Mouse (Mus musculus) neural tube, embryonic 10.5 days (tissue): ENCODE data around the gene Slc5a5.

Source experiments
- DNase-seq: peaks from one replicate; pipeline ENCODE4 v3.0.0-alpha.2; 2017; ENCODE audit warnings: low spot score; ENCODE audit errors: extremely low spot score

Slc5a5 gene

GRCm38 (mm10) chr8:70892022-70892895 is at the start of gene Slc5a5:
Slc5a5 (minus strand) TSS chr8:70892757.
- peak; percentile 59 for DNase-seq

DNA sequence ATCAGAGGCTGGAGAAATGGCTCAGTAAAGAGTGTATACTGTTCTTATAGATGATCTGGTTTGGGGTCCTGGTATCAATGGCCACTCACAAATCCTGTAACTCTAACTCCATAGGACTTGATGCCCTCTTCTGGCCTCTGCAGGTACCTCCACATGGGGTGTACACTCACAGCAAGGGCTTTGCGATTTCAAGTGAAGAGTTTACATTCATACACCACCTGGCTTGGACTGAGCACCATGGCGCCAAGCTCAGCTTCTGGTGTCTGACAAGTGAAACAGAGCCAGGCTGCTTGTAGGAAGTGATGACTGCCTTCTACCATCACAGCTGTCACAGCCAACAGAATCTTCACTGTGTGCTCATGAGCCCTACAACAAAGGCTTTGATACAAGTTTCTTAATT is 48.9 kb upstream of the Slc5a5 start:
- DNase-seq = no peak

DNA sequence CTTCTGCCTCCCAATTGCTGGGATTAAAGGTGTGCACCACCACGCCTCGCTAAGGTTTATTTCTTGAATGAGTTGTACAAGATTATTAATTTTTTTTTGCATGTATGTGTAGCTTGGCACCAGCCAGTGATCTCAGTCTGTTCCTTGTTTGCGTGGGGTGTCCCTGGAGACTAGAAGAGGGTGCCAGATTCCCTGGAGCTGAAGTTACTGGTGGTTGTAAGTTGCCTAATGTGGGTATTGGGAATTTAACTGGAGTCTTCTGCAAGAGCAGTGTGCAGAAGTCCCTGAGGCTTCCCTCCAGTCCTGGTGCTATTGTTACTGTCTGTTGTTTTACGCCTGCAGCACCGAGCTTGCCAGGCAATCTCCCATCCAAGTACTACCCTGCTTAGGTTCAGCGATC is 44.6 kb upstream of the Slc5a5 start:
- DNase-seq = no peak

- DNase-seq = no peak
These were observed 42.2 kb upstream of the Slc5a5 start for GRCm38 (mm10) chr8:70934786-70935185.

DNA sequence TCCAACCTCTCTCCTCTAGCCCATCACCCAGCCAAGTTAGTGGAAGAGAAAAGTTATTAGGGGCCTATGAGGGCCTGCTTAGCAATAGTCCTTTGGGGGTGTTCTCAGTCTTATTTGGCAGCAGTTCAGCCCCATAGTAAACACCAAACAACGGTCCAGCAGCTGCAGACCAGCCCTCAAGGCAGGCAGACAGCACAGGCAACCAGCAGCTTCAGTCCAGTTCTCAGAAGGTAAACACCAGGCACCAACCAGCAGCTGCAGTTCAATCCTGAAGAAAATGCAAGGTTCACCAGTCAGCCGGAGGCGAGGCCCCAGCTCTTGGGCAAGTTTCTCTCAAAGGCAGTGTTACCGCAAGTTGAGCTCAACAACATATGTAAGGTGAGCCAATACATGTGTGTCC is 40.5 kb upstream of the Slc5a5 start:
- no peak for DNase-seq

DNA sequence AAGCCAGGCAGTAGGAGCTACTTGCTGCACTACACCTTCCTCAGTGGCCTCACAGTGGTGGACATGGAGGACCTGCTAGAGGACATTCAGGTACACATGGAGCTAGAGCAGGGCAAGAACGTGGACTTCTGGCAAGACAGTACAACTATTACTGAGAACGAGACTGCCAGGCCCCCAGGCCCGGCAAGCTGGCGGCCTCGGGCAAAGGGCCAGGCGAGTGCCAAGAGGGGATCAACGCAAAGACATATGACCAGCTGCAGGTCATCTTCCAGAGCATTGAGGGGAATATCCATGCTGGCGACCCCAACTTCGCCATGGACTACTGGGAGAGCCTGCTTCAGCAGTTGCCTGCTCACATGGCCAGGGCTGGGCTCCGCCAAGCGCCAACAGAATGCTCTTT is 39.2 kb upstream of the Slc5a5 start:
- no peak for DNase-seq

DNA sequence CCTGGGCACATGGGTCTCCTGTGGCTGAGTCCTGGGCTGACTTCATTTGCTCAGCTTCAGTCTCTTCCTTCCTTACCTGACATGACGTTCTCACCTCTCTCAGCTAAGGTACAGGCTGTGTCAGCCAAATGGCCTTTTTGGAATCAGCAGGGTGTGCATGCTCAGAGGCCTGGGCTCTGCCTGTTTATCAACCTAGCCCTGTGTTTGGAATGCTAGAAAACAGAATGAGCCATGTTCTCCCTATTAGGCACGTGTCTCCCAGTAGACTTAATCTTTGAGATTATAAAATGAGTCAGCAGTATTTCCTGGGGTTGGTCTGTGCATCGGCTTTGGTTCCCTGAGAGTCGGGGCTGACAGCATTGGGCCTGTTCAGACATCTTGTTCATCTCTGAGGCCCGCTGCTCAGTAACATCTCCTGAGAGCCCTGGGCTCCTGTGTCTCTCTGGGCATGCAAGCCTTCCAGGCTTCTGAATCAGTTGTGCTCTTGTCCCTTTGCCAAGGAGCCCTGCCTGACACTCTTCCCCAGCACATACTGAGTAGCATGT is 36.3 kb upstream of the Slc5a5 start:
- DNase-seq = no peak

- no peak for DNase-seq
These were observed 35.5 kb upstream of the Slc5a5 start for GRCm38 (mm10) chr8:70928096-70928495.

- no peak for DNase-seq
These were observed 33.8 kb upstream of the Slc5a5 start for GRCm38 (mm10) chr8:70926396-70926795.

DNA sequence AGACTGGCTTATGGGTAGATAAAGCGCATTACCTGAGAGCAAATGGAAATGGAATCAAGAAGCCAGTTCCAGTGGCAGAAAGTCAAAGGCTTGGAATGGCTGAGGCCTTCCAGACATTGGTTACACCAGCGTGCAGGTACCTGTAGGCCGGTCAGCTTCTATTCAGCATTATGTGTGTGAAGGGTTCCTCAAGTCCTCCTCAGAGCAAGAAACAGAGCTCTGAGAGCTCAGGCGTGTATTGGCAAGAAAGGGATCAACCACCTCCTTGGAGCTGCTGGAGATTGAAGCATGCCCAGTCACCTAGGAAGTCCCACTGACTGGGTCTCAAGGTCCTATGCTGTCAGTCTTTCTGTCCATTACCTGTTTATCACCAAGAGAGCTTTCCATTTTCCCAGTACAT is 33.2 kb upstream of the Slc5a5 start:
- DNase-seq = no peak

DNA sequence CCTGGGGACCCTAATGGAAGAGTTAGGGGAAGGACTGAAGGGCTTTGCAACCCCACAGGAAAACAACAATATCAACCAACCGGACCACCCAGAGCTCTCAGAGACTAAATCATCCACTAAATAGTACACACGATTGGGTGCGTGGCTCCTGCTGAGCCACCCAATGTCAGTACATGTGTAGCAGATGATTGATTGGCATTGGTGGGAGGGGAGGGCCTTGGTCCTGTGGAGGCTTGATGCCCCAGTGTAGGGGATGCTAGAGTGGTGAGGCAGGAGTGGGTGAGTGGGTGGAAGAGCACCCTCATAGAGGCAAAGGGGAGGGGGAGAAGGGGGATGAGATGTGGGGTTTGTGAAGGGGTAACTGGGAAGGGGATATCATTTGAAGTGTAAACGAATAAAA is 31.6 kb upstream of the Slc5a5 start:
- no peak for DNase-seq

DNA sequence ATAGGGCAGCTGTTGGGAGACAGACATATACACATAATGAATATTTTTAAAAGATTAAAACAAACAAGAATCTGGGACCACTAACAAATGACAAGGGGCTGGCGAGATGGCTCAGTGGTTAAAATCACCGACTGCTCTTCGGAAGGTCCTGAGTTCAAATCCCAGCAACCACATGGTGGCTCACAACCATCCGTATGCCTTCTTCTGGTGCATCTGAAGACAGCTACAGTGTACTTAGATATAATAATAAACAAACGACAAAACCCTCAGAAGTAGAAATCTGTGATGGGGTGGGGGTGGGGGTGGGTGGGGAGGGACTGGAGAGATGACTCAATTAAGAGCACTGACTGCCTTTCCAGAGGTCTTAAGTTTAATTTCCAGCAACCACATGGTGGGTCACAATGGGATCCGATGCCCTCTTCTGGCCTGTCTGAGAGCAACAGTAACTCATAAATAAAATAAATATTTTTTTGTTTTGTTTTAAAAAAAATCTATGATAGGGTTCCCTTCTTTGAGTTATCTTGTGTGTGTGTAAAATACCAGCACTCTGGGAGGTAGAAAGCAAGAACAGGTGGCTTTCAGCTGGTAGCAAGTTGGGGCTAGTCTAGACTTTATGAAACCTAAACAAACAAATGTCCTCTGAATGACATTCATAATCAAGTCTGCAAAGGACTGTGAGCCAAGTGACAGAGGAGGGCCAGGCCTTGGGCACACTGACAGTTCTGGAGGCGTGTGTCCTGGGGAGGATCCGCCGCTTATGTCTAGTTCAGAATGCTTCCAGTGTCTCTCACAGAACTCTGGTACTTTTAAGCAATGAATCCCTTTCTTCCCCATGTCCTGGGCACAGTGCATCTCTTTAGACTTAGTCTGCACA is 27.7 kb upstream of the Slc5a5 start:
- no peak for DNase-seq

DNA sequence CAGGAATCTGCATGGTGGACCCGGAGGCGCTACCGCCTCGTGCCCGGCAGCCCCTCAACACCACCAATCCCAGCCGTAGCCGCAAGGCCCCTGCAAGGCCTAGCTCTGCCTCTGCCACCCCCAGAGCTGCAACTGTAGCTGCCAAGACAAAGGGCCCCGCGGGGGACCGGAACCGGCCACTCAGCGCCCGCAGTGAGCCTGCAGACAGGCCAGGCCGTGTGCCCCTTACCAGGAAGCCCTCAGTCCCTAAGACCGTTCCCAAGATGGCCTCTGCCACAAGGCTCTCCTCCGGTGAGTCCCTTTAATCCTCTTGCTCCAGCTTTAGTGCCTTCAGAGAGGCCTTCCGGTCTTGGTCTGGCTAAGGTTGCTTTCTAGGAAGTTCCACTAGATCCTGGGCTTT is 22.1 kb upstream of the Slc5a5 start:
- no peak for DNase-seq

DNA sequence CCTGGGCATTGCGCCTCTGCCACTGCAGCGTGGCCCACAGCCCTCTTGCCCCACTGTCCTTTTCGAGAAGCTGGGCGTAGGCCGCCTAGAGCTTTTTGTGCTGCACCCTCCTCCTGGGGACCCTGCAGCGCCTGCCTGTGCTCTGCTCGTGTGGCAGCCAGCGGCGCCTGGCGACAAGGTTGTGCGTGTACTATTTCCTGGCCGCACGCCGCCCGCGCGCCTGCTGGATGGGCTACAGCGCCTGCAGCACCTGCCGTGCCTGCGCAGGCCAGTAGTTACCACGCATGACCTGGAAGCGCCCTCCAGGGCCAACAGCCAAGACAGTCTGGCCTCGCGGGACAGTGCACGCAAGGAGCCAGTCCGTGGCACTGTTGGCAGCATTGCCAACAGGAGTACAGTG is 21.0 kb upstream of the Slc5a5 start:
- no peak for DNase-seq

DNA sequence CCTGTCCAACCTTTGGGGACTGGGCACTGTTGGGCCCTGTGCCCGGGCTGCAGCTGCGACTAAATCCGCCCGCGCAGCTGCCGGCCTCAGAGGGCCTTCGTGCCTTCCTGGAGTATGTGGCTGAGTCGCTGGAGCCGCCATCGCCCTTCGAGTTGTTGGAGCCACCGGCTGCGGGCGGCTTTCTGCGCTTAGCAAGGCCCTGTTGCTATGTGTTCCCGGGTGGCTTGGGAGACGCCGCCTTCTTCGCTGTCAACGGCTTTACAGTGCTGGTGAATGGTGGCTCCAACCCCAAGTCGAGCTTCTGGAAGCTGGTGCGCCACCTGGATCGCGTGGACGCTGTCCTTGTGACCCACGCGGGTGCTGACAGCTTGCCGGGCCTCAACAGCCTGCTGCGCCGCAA is 20.4 kb upstream of the Slc5a5 start:
- DNase-seq = no peak

GRCm38 (mm10) chr8:70911596-70911995 is 19.0 kb upstream of the Slc5a5 start:
- DNase-seq = no peak

GRCm38 (mm10) chr8:70907518-70907917 is 15.0 kb upstream of the Slc5a5 start:
- DNase-seq = no peak

DNA sequence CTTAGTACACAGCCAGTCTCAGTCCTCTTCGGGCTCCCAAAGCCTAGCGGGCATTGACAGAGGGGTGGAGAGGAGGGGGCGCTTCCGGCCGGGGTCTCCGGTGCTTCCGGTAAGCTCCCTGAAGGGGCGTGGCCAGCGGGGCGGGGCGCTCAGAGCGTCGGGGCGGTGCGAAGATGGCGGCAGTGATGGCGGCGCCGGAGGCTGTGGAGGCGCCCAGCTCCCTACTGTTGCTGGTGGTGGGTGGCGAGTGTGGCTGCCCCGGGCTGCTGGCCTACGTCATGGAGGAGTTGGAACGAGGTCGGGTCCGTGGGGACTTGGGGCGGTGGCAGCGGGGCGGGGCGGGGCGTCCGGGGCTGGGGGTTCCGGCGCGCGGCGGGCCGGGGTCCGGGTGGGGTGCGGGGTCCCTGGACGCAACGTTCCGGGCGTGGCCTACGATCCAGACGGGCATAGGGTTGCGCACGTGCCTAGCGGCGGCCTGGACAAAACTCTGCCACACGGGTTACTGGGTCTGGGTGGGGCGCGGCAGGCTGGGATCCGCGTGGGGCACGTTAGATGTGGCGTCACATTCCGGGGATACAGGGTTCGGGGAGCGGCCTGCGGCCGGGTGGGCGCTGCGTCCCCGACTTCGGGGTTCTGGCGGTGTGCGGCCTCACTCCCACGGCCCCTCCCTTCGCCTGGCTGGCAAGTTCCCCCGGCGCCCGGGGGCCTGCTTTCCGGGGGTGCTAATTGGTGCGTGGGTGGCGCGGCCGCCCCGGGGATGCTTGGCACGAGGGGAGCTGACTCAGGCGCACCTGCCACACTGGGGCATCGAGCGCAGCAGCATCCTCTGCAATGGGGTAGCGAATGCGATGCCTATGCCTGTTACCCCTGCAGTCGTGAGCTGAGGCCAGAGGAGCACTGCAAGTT is 13.5 kb upstream of the Slc5a5 start, which contains the start of gene Map1s:
TSS of gene Map1s (plus strand) at position 102 of the 906 bp plus-strand sequence.
- peak; percentile 93 for DNase-seq

GRCm38 (mm10) chr8:70905463-70905830 is 12.9 kb upstream of the Slc5a5 start:
- no peak for DNase-seq

- no peak for DNase-seq
These were observed 12.0 kb upstream of the Slc5a5 start for GRCm38 (mm10) chr8:70904532-70904931.

GRCm38 (mm10) chr8:70903582-70903981 is 11.0 kb upstream of the Slc5a5 start:
- DNase-seq = no peak
